Mouse (Mus musculus): Measurements from ENCODE around the gene Dlg3. TPM values are rescaled to one million over a fixed set of nuclear protein-coding genes. Genes with fewer than 3 reads are reported as not detected.

The Dlg3 gene
- 7.8 TPM for total RNA-seq (2023)

DNA sequence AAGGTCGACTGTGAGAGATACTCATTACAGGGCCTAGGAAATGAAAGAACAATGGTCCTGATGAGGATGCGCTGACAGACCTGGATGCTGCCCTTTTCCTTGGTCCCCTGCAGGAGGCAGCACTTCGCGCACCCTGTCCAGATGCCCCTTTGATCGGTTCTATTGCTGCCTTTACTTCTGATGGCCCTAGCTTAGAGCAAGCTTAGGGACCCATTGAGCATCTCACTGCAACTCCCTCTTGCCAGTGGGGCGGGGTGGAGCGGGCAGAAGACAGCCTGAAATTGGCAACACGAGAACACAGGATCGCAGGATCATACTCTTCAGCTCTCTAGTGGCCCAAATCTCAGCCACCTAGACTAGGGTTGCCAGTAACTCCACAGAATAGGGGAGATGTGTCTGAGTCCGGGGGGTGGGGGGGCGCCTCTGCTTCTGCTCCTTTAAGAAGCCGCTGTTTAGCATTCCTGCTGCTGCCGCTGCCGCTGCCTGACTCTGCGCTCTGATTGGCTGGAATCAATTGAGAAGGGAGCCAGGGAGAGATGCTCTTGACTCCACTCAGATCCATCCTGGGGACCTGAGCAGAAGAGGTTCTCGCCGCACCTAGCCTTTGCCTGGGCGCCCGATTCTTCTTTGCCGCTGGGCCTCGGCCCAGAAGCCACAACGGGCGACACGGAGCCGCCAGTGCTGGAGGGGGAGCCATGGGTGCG lies at the start of gene Dlg3:
TSS of gene Dlg3 (plus strand) at position 542 of the 704 bp plus-strand sequence.

DNA sequence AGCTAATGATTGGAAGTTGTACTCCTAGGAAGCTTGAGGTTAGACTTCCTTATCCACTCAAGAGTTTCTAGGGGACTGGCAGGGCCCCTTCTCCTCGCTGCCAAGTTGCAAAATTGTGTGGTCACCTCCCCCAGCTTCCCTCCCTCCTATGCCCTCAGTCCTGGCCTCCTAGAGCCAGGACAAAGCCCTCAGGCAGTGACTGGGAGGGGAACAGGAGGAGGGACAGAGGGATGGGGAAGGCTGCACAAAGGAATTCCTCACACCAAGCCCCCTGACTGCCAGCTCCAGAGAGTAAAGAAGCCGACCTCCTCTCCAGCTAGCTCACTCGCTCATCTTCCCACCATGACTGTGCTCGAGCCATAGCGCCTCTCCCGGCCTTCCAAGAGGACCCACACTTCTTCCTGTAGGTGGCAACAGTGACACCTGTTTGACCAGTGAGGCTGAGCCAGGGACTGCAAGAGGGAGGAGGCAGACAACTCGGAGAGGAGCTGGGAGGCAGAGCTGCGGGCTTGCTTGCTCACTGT lies 37.8 kb upstream of the Dlg3 start, which contains the start of gene Gdpd2:
TSS of gene Gdpd2 (plus strand) at position 209 of the 524 bp plus-strand sequence.

Other genes starting within 250 kb of the Dlg3 start
- gene Dgat2l6, start 242.9 kb upstream of the Dlg3 start, total RNA-seq (2023), result not detected
- not detected for gene Awat1, start 195.5 kb upstream of the Dlg3 start, total RNA-seq (2023)
- gene P2ry4, start 172.9 kb upstream of the Dlg3 start, total RNA-seq (2023), result not detected
- gene Arr3, start 162.2 kb upstream of the Dlg3 start, total RNA-seq (2023), result not detected
- 0.56 TPM for gene Kif4, start 142.0 kb upstream of the Dlg3 start, total RNA-seq (2023)
- 15.2 TPM for gene Pdzd11, start 141.2 kb upstream of the Dlg3 start, total RNA-seq (2023)
- not detected for gene Gdpd2, start 37.8 kb upstream of the Dlg3 start, total RNA-seq (2023)

Data from CD4-positive naive resting alpha-beta T cell, adult 76 days (primary cell).